Mouse (Mus musculus): ENCODE measurements at regions not wholly inside any gene's neighbourhood (a gene's known extent, or its start where the extent isn't known, plus 50 kb on each side); places are given as distances from the start of the nearest gene placed in this dataset.
"Not testable (repeated sequence)": the region's sequence is repeated elsewhere in the genome, so short reads cannot be mapped to it uniquely, and the experiment has no call there.

GRCm38 (mm10) chr8:31638417-31638816 lies 1790.1 kb upstream of the 5930422O12Rik start:
- Histone ChIP-seq H3K4me1 (no peaks in the 10 kb centered on the region), H3K4me3 (no peak overlapping the region), H3K9me3 (replicated peaks) (no peaks in the 10 kb centered on the region), H3K4me2 (replicated peaks) (no peak overlapping the region), H3K36me3 (no peaks in the 10 kb centered on the region), H3K27ac (no peak overlapping the region), H3K9ac (no peak overlapping the region), H3K27me3 (no peaks in the 10 kb centered on the region)
- 88% methylated on average over 3 of the region's 3 CpGs for WGBS
- ATAC-seq (ENCODE audit: low FRiP score), result no peak

DNA sequence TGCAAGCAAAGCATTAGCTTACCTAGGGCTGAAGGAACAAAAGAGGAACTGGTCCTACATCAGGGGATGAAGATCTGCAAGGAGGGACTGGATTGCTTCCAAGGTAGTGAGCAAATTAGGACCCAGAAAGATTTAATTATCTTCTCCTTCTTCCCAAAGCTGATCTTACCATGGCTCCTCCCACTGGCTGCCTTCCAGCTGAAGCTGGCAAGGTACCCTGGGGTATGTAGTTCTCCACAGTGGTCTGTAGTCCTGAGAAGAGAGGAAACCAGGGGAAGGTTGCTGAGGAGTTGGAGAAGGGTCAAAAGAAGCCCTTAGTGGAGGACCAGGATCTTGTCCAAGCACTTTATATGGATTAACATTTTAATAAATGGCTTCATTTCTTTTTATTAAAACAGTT lies 1764.8 kb upstream of the 5930422O12Rik start:
- no peak for ATAC-seq (ENCODE audit: low FRiP score)
- Histone ChIP-seq H3K27me3 (no peaks in the 10 kb centered on the region), H3K4me1 (no peaks in the 10 kb centered on the region), H3K9me3 (replicated peaks) (no peaks in the 10 kb centered on the region), H3K9ac (no peak overlapping the region), H3K4me3 (no peak overlapping the region), H3K36me3 (no peaks in the 10 kb centered on the region), H3K4me2 (replicated peaks) (no peak overlapping the region), H3K27ac (no peak overlapping the region)

GRCm38 (mm10) chr8:31665485-31665884 lies 1763.0 kb upstream of the 5930422O12Rik start:
- Histone ChIP-seq H3K27me3 (no peaks in the 10 kb centered on the region), H3K4me2 (replicated peaks) (no peak overlapping the region)
- 81% methylated on average over 4 of the region's 4 CpGs for WGBS

GRCm38 (mm10) chr8:31704168-31704567 lies 1724.3 kb upstream of the 5930422O12Rik start:
- H3K4me3 ChIP-seq, result no peak overlapping the region
- ATAC-seq (ENCODE audit: low FRiP score), result no peak
- H3K27me3 ChIP-seq, result no peaks in the 10 kb centered on the region
- no peaks in the 10 kb centered on the region for H3K36me3 ChIP-seq
- no peaks in the 10 kb centered on the region for H3K4me1 ChIP-seq
- no peaks in the 10 kb centered on the region for H3K9me3 ChIP-seq (replicated peaks)
- 86% methylated on average over 2 of the region's 2 CpGs for WGBS
- no peak overlapping the region for H3K27ac ChIP-seq
- H3K4me2 ChIP-seq (replicated peaks), result no peak overlapping the region
- H3K9ac ChIP-seq, result no peak overlapping the region

More at GRCm38 (mm10) chr8:31665485-31665884, 1763.0 kb upstream of the 5930422O12Rik start:
- H3K36me3 ChIP-seq, result no peaks in the 10 kb centered on the region
- no peak overlapping the region for H3K27ac ChIP-seq
- H3K4me1 ChIP-seq, result no peaks in the 10 kb centered on the region
- no peaks in the 10 kb centered on the region for H3K9me3 ChIP-seq (replicated peaks)
- H3K9ac ChIP-seq, result no peak overlapping the region
- no peak for ATAC-seq (ENCODE audit: low FRiP score)
- no peak overlapping the region for H3K4me3 ChIP-seq

DNA sequence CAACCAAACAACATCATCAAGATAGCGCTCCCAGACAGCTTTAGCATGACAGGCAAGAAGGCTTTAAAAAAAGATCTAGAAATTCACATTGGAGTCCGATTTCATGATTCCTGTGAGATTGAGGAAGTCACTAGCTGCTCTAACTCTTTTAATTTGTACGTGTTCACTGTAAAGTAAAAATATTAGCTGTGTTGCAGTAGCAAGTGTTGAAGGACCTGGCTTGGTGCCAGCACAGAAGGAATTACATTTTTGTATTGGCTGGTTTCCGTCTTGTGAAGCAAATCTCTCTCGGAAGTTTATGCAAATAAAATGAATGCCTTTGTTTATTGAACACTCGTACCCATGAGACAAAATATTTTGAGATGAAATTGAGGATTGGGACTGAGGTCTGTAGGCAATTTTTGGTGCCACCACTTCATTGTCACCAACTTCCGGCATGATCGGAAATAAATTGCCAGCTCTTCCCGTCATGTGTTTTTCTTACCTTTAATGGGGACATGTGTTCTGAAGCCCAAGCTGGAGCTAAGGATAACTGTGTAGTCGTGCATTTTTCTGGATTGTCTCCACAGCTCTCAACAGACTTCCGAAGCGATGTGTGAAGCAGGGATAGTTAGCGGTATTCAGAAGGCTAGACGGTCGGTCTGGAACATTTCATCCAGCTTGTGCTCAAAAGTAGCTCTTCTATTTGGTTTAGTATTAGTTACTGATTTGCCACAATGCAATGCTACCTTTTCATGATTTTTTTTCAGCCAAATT lies 1715.0 kb upstream of the 5930422O12Rik start:
- no peaks in the 10 kb centered on the region for H3K36me3 ChIP-seq
- 88% methylated on average over 15 of the region's 15 CpGs for WGBS

DNA sequence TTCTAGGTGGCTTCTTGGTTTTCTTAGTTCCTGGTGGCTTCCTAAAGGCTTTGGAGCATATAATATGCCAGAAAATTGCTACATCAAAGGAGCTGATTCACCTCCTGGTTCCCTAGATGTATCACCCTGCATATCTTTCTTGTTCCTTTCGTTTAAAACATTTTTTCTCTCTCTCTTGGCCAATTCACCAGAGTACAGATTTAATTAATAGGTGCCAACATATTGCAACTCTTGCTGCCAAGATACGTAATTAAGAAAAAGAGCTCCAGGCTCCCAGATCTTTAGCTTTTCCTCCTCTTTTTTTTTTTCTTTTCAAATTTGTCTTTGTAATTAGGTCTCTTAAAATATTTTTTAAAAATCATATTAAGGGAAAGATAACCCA lies 1714.4 kb upstream of the 5930422O12Rik start:
- WGBS, result 77% methylated on average over 2 of the region's 2 CpGs
- Histone ChIP-seq H3K27me3 (no peaks in the 10 kb centered on the region), H3K4me2 (replicated peaks) (no peak overlapping the region), H3K9me3 (replicated peaks) (no peaks in the 10 kb centered on the region), H3K9ac (no peak overlapping the region), H3K4me3 (no peak overlapping the region), H3K4me1 (no peaks in the 10 kb centered on the region), H3K36me3 (no peaks in the 10 kb centered on the region), H3K27ac (no peak overlapping the region)
- no peak for ATAC-seq (ENCODE audit: low FRiP score)

More for the DNA sequence above, 1715.0 kb upstream of the 5930422O12Rik start:
- H3K27me3 ChIP-seq, result no peaks in the 10 kb centered on the region
- H3K4me1 ChIP-seq, result no peaks in the 10 kb centered on the region
- no peak overlapping the region for H3K27ac ChIP-seq
- no peaks in the 10 kb centered on the region for H3K9me3 ChIP-seq (replicated peaks)
- no peak overlapping the region for H3K4me3 ChIP-seq
- no peak for ATAC-seq (ENCODE audit: low FRiP score)
- H3K9ac ChIP-seq, result no peak overlapping the region
- no peak overlapping the region for H3K4me2 ChIP-seq (replicated peaks)

- 67% methylated on average over 3 of the region's 3 CpGs for WGBS
- Histone ChIP-seq H3K9ac (no peak overlapping the region), H3K4me3 (no peak overlapping the region), H3K36me3 (no peaks in the 10 kb centered on the region), H3K27ac (no peak overlapping the region), H3K4me2 (replicated peaks) (no peak overlapping the region), H3K4me1 (no peaks in the 10 kb centered on the region), H3K9me3 (replicated peaks) (no peaks in the 10 kb centered on the region), H3K27me3 (no peaks in the 10 kb centered on the region)
- ATAC-seq (ENCODE audit: low FRiP score), result no peak
Observed at GRCm38 (mm10) chr8:31720021-31720420, 1708.5 kb upstream of the 5930422O12Rik start.

DNA sequence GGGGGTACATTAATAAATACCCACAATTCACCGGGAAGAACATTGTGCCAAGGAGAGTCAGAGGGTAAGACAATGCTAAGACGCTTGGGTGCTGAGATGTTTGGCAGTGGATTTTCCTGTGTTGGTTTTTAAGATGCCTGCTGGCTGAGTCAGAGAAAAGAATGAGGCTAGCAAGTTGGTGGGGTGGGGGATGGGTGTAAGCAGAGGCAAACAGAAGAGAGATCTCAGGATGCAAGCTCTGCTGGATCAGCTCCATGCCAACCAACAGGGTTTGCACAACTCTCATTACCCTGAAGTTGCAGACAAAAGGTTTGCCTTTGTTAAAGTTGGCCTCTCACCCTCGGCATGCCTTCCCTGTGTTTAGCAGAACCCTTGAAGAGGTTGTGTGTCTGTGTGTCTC lies 1707.9 kb upstream of the 5930422O12Rik start:
- Histone ChIP-seq H3K27ac (no peak overlapping the region), H3K36me3 (no peaks in the 10 kb centered on the region)
- ATAC-seq (ENCODE audit: low FRiP score), result no peak

GRCm38 (mm10) chr8:31725430-31725829 lies 1703.1 kb upstream of the 5930422O12Rik start:
- Histone ChIP-seq H3K4me3 (no peak overlapping the region), H3K36me3 (no peaks in the 10 kb centered on the region), H3K9me3 (replicated peaks) (no peaks in the 10 kb centered on the region), H3K27ac (no peak overlapping the region), H3K27me3 (no peaks in the 10 kb centered on the region), H3K4me1 (no peaks in the 10 kb centered on the region), H3K4me2 (replicated peaks) (no peak overlapping the region), H3K9ac (no peak overlapping the region)
- 90% methylated on average over 3 of the region's 3 CpGs for WGBS
- ATAC-seq (ENCODE audit: low FRiP score), result no peak

More for the DNA sequence above, 1707.9 kb upstream of the 5930422O12Rik start:
- WGBS, result 52% methylated on average over 3 of the region's 3 CpGs
- no peaks in the 10 kb centered on the region for H3K9me3 ChIP-seq (replicated peaks)
- H3K27me3 ChIP-seq, result no peaks in the 10 kb centered on the region
- no peak overlapping the region for H3K9ac ChIP-seq
- no peak overlapping the region for H3K4me3 ChIP-seq
- H3K4me1 ChIP-seq, result no peaks in the 10 kb centered on the region
- no peak overlapping the region for H3K4me2 ChIP-seq (replicated peaks)

- Histone ChIP-seq H3K4me3 (no peak overlapping the region), H3K27me3 (no peaks in the 10 kb centered on the region), H3K36me3 (no peaks in the 10 kb centered on the region), H3K4me1 (no peaks in the 10 kb centered on the region), H3K9ac (no peak overlapping the region), H3K4me2 (replicated peaks) (no peak overlapping the region), H3K27ac (no peak overlapping the region), H3K9me3 (replicated peaks) (no peaks in the 10 kb centered on the region)
- ATAC-seq (ENCODE audit: low FRiP score), result no peak
- 80% methylated on average over 2 of the region's 2 CpGs for WGBS
Observed at GRCm38 (mm10) chr8:31735610-31736009, 1692.9 kb upstream of the 5930422O12Rik start.

GRCm38 (mm10) chr8:31737314-31737713 lies 1691.2 kb upstream of the 5930422O12Rik start:
- H3K4me3 ChIP-seq; H3K27me3 ChIP-seq; H3K27ac ChIP-seq; H3K9ac ChIP-seq; H3K4me1 ChIP-seq; H3K4me2 ChIP-seq (replicated peaks); ATAC-seq (ENCODE audit: low FRiP score); H3K36me3 ChIP-seq; H3K9me3 ChIP-seq (replicated peaks): not testable (repeated sequence)
- WGBS, result 89% methylated on average over 6 of the region's 6 CpGs

DNA sequence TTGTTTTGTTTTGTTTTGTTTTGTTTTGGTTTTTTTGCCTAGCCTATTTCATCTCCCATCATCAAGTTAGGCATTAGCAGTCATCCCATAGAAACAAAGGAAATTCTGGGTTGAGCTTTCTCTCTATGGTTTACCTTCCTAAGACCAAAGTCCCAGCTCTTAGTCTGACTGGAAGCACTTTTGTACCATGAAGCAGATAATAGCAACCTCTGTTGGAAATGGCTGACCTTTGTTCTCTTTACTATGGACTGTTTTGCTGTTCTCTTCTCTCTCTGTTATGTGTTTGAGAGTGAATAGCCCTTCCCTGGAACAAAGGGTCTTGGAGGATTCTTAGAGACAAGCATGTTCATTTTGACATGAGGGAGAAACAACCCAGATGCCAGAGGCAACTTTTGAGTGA lies 1681.7 kb upstream of the 5930422O12Rik start:
- H3K9ac ChIP-seq, result no peak overlapping the region
- no peaks in the 10 kb centered on the region for H3K36me3 ChIP-seq
- no peak for ATAC-seq (ENCODE audit: low FRiP score)
- H3K9me3 ChIP-seq (replicated peaks), result no peaks in the 10 kb centered on the region
- no peaks in the 10 kb centered on the region for H3K4me1 ChIP-seq
- H3K27ac ChIP-seq, result no peak overlapping the region
- H3K27me3 ChIP-seq, result no peaks in the 10 kb centered on the region
- H3K4me2 ChIP-seq (replicated peaks), result no peak overlapping the region
- no peak overlapping the region for H3K4me3 ChIP-seq

GRCm38 (mm10) chr8:31749974-31750373 lies 1678.5 kb upstream of the 5930422O12Rik start:
- Histone ChIP-seq H3K27me3 (no peaks in the 10 kb centered on the region), H3K4me2 (replicated peaks) (no peak overlapping the region), H3K4me1 (no peaks in the 10 kb centered on the region), H3K27ac (no peak overlapping the region), H3K4me3 (no peak overlapping the region), H3K9ac (no peak overlapping the region), H3K9me3 (replicated peaks) (no peaks in the 10 kb centered on the region), H3K36me3 (no peaks in the 10 kb centered on the region)
- no peak for ATAC-seq (ENCODE audit: low FRiP score)
- 81% methylated on average over 2 of the region's 2 CpGs for WGBS

All from hindbrain, embryonic 12.5 days (tissue).